Mouse (Mus musculus) monocyte, adult 5-6 weeks (primary cell): ENCODE measurements around the gene 1700015F17Rik. TPM values are rescaled to one million over a fixed set of nuclear protein-coding genes. Genes with fewer than 3 reads are reported as not detected.

Experiments used
- ATAC-seq: fragments of 153-309, 156-312 bp; replicated peaks from 2 replicates; pipeline ENCODE4 v1.8.0; 2017; ENCODE audit warnings: mild to moderate bottlenecking; ENCODE audit not compliant: low TSS enrichment, insufficient number of reproducible peaks, severe bottlenecking, poor library complexity, low FRiP score
- total RNA-seq: library from RNA; stranded (forward); fragments of 200-1000, 200-491, 200-594 nt; gene quantifications from 3 replicates; pipeline ENCODE4 v1.2.3, GENCODE M21; 2017

1700015F17Rik gene
- total RNA-seq, 1 experiment from 2014 or later: not detected

DNA sequence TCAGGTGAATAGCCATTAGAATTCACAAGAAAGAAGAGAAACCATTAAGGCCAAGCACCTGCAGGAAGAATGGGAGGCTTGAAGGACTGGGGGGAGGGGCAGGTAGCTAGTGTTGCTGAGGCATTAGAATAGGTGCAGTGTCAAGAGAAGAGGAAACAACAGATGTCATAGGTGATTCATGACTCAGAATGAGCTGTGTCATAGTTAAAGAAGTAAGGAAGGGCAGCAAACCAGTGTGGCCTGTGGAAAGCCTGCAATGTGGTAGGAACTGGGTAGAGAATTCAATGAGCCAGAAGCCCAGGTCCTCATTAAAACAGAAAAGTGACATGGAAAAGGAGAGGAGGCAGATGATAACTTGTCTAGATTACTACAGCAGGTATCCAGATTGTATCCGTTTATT lies 13.7 kb downstream of the 1700015F17Rik start:
- ATAC-seq: no peak

DNA sequence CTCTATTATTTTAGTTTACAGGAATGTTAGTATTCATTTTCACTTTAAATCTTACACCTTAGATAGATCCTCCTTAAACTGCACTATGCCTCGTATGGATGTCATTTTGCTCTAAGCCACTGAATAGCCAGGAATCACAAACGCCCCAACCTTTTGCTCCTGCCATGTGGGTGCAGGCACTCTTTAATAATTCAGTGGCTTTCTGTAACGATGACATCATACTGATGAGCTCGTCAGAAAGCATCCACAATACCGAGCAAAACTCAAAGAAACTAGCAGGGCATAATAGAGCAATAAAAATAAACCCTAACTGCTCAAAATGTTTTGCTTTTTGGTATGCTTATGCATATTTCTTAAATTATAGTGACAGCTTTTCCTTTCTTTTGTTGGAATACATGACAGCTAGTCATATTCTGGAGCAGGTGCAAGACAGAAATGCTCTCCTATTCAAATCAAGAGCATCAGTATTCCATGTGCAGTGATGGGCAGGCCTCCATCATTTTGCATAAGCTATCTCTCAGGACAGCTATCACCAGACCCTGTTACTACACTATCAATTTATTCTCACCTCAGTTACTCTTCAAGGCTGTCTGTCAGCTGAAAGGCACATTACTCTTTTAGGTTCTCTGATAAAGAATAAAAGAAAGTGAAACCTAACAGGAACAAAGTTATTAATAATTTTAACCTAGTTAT lies 47.1 kb downstream of the 1700015F17Rik start:
- ATAC-seq: no peak

DNA sequence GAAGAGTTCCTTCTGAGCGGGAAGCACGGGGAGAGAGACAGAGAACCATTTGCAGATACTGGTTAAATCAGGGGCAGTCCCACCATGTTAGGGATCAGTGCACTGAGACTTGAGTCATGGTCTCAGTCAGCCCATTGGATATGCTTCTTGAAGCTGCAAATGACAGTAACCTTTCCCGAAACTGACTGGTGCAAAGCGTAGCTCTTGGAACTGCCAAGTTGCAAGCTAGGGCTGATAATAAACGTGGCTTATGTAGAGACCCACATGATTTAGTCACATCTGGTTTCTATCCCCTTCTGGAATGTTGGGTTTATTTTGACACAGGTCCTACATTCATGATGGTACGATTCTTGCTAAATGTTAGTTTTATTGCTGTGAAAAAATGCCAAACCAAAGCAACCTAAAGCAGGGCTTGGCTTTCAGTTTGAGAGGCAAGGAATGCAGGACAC lies 55.2 kb downstream of the 1700015F17Rik start:
- no peak for ATAC-seq

DNA sequence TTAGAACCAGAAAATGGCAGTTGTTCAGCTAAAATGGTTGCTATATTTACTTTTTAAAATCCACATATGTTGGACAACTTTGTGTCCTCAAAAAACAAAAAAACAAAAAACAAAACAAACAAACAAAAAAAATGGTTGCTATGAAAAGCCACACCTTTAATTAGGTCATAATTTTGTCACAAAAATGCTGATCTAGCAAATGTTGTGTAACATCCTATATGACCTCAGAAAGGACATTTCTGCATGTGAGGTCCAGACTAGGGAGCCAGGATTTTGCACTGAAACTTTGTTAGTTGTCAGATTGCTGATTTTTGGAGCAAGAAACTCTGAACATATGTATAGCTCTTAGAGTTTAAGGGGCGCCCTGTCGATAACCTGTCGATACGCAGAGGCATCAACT lies 55.9 kb downstream of the 1700015F17Rik start:
- no peak for ATAC-seq

DNA sequence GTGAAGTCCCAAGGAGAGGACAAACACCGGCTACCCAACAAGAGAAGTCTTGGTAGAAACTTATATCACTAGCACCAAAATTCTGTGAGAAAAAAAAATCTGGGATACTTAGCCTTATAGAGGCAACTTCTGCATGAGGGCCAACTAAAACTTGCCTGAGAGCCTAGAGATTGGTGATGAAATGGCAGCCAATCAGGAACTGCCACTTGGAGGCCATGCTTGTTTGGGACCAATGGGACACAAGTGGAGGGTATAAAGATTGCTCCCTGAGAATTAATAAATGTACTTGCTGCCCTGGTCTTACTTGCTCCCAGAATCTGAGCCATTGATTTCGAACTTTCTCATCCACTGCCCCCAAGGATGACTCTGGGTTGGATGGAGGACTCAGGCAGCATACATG lies 57.5 kb downstream of the 1700015F17Rik start:
- no peak for ATAC-seq

DNA sequence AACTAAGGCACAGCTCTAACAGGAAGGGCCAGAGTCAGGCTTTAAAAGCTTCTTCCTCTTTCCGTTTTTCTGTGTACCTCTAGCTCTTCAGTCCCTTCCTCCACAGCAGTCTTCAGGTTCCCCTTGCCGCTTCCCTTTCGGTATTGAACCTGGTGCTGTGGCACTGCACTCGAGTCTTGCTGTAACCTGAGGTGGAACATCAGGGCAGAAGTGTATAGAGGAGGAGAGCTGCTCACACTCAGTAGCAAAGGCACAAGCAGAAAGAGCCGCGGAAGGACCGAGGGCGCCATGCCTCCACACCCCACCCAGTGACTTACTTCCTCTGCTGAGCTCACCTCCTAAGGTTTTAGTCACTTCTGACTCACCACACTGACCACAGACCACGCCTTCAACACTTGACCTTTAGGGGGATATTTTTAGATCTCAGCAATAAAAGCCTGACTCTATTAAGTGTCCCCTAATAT lies 58.9 kb downstream of the 1700015F17Rik start, which contains the start of gene Cdk14:
Gene Cdk14 (minus strand): TSS at position 321 of the 464 bp plus-strand sequence.
- peak; percentile 94 for ATAC-seq

DNA sequence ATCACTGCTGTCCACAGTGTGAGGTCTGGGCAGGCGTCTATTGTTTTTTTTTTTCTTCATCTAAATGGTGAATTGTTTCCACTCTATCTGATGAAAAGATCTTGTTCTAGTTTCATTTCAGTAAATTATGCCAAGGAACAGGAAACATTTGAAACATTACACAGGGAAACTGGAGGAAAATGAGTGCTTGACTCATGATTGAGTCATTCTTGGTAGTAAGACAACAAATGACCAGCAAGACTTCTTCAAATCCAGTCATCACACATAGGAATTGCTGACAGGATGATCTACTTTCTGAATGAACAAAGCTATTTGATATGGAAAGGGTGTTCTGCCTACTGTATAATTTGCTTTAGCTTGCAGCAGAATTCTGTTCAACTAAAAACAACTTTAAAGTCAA lies 59.7 kb downstream of the 1700015F17Rik start:
- peak; percentile 38 for ATAC-seq

DNA sequence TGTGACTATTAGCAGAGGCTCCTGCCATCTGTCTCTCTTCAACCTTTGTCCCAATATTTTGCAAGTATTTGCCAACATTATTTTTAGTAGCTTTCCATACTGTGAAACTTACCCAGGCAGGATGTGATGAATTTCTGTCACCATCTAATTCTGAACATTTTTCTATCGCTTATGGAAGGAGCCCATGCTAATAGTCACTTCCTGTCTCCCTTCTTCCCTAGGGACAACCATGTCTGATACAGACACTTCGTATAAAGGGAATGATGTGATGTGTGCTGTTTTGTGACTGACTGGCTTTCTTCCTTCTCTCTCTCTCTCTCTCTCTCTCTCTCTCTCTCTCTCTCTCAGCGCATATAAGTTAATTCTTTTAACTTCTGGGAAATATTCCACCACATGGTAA lies 64.1 kb downstream of the 1700015F17Rik start:
- no peak for ATAC-seq

DNA sequence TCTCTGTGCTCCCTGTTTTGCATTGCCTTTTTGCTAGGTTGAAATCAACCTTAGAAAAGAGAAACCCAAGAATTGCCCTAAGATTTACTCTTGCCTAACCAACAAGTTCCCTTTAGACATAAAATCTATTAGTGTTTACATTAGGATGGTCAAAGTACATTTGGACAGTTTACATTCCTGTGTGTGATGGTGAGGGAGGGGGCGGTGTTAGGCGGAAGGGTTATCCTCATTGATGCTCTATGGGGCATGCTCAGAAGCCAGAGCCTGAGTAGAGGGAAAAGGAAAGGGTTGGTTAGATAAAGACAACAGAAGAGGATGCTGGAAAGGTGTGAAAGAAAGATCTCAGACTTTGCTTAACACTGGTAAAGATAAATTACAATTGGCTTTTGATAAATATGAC lies 67.1 kb downstream of the 1700015F17Rik start:
- no peak for ATAC-seq

DNA sequence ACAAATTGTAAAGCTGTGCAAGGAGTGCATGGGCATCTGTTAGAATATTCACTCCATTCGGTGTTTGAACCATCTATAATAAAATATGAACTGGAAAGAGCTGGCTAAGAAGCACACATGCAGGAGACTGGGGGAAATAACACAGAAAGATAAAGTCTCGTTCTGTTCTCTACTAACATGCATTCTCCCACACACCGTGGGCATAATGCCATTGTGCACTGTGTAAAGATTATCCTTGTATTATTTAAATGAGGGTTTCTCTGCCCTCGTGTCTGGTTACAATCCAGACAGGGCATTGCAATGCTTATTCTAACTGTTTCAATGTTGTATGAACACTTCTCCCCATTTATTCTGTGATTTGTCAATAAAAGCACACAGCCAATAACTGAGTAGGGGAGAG lies 77.0 kb downstream of the 1700015F17Rik start:
- ATAC-seq: no peak

DNA sequence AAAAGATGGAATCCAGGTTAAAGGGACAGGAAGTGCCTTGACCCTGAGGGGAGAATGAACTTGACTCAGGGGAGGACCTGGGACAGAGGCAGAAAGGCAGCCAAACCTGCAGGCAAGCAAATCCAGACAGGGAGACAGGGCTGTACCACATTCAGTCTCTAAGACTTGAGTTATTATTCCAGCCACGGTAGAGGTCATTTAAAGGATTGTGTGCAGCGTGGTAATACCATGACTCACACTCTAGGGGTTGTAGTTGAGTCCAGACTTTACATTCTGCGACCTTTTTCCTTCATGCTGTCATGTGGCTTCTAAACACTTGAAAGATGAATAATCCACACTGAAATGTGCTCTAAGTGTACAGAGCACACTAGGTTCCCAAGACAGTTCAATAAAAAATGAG lies 86.2 kb downstream of the 1700015F17Rik start:
- no peak for ATAC-seq

Other genes starting within 250 kb of the 1700015F17Rik start
- 28.1 to 79.9 TPM (median 43.7 TPM) in 3 replicates for gene Cdk14, start 58.8 kb downstream of the 1700015F17Rik start, total RNA-seq
- 1.6 to 2.1 TPM (median 2.0 TPM) in 3 replicates for gene Cldn12, start 35.8 kb upstream of the 1700015F17Rik start, total RNA-seq
- gene Gtpbp10, start 80.4 kb upstream of the 1700015F17Rik start, total RNA-seq: 9.5 to 19.4 TPM (median 17.9 TPM) in 3 replicates
- not detected in 3 replicates for gene Gm8773, start 94.7 kb upstream of the 1700015F17Rik start, total RNA-seq
- gene Cfap69, start 185.1 kb upstream of the 1700015F17Rik start, total RNA-seq: 3.4 to 3.6 TPM in 2 of 3 replicates, not detected in the other
- gene Steap2, start 215.4 kb upstream of the 1700015F17Rik start, total RNA-seq: not detected in 3 replicates